Mouse (Mus musculus) forebrain, embryonic 11.5 days (tissue): ENCODE results near the gene Ppm1e. TPM values are rescaled to one million over a fixed set of nuclear protein-coding genes. Genes with fewer than 3 reads are reported as not detected.

Experiments used
- ATAC-seq: fragments of 200-750 bp; cut with Nextera tagmentation; replicated peaks from 2 replicates; pipeline ENCODE4 v1.8.0; 2017; ENCODE audit warnings: moderate TSS enrichment; ENCODE audit not compliant: low FRiP score
- DNase-seq: peaks from one replicate; pipeline ENCODE4 v3.0.0-alpha.2; 2017; ENCODE audit warnings: low spot score
- H3K27ac ChIP-seq: fragments of 300-500 bp; sonication (generic); 2 replicates; pipeline ENCODE4 v1.5.1; 2014; ENCODE audit warnings: low read depth, low read length
- H3K27me3 ChIP-seq: fragments of 300-500 bp; sonication (generic); 2 replicates; pipeline ENCODE4 v1.6.1; 2014; ENCODE audit warnings: mild to moderate bottlenecking, low read length, mixed read lengths; ENCODE audit not compliant: control insufficient read depth, insufficient read depth
- H3K36me3 ChIP-seq: fragments of 300-500 bp; sonication (generic); 2 replicates; pipeline ENCODE4 v1.6.1; 2014; ENCODE audit warnings: mild to moderate bottlenecking, low read length, moderate library complexity, mixed read lengths; ENCODE audit not compliant: control insufficient read depth, insufficient read depth
- H3K4me1 ChIP-seq: fragments of 300-500 bp; sonication (generic); replicated peaks from 2 replicates; pipeline ENCODE4 v1.6.1; 2014; ENCODE audit warnings: low read length, mixed read lengths; ENCODE audit not compliant: control insufficient read depth, insufficient read depth
- H3K4me2 ChIP-seq: fragments of 300-500 bp; sonication (generic); 2 replicates; pipeline ENCODE4 v1.6.1; 2014; ENCODE audit warnings: low read depth, mild to moderate bottlenecking, low read length, moderate library complexity, mixed read lengths; ENCODE audit not compliant: severe bottlenecking
- H3K4me3 ChIP-seq: fragments of 300-500 bp; sonication (generic); 2 replicates; pipeline ENCODE4 v1.5.1; 2014; ENCODE audit warnings: low read depth, low read length
- H3K9ac ChIP-seq: fragments of 300-500 bp; sonication (generic); 2 replicates; pipeline ENCODE4 v1.6.1; 2014; ENCODE audit warnings: low read length
- H3K9me3 ChIP-seq: fragments of 300-500 bp; sonication (generic); 2 replicates; pipeline ENCODE4 v1.6.1; 2016; ENCODE audit warnings: low read length, mixed read lengths; ENCODE audit not compliant: control insufficient read depth
- WGBS: fragments of 180-500 bp; shearing (Covaris S2); extraction: QIAGEN DNeasy Blood & Tissue Kit; methylation state at CpG from one replicate; pipeline ENCODE4 v1.1.7; 2014; 5-methylcytosine and 5-hydroxymethylcytosine counted together
- polyA plus RNA-seq: library from polyadenylated mRNA; unstranded; fragments of >200 nt; fragmentation: Nextera tagmentation; extraction: Ambion mirVana; gene quantifications from 2 replicates; pipeline ENCODE4 v1.2.1, GENCODE M21; 2014

Gene Ppm1e
- polyA plus RNA-seq, 1 experiment from 2014 or later: 13.4 TPM

DNA sequence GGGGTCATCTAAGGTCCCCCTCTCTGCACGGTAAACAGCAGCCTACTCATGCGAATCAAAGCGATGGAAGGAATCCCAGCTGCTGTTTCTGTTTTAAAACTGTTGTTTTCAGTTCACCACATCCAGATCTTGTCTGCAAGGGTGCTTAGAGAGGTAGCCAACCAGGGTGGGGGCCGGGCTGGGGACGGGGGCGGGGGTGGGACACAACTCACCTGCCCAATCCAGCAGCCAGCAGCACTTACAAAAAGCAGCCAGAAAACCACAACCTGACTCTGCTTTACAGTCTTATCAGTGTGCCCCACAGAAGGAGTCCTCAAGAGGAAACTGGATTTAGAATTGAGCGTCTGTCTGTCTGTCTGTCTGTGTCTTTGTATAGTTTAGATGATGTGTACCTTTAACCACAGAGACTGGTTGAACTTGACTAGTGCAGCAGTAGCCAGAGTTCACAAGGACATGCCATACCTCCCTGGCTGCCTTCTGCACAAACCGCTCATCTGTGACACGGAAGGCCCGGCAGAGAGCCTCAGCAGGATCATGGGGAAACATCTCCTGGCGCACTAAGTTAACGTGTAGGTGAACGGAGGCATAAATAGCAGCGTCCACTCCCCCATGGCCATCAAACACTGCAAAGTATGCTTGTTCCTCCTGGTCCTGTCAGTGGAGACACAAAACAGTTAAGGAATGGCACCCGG is 118.5 kb downstream of the Ppm1e start:
- Histone ChIP-seq H3K27ac (no peak overlapping the region), H3K36me3 (no peaks in the 10 kb centered on the region; the same call in 1 of the 2 replicates), H3K9ac (no peak overlapping the region), H3K4me2 (no peak overlapping the region), H3K4me1 (no peaks in the 10 kb centered on the region), H3K27me3 (no peaks in the 10 kb centered on the region), H3K4me3 (no peak overlapping the region), H3K9me3 (no peaks in the 10 kb centered on the region)
- DNase-seq: no peak
- no peak for ATAC-seq
- WGBS: 91% methylated on average over 15 of the region's 15 CpGs

DNA sequence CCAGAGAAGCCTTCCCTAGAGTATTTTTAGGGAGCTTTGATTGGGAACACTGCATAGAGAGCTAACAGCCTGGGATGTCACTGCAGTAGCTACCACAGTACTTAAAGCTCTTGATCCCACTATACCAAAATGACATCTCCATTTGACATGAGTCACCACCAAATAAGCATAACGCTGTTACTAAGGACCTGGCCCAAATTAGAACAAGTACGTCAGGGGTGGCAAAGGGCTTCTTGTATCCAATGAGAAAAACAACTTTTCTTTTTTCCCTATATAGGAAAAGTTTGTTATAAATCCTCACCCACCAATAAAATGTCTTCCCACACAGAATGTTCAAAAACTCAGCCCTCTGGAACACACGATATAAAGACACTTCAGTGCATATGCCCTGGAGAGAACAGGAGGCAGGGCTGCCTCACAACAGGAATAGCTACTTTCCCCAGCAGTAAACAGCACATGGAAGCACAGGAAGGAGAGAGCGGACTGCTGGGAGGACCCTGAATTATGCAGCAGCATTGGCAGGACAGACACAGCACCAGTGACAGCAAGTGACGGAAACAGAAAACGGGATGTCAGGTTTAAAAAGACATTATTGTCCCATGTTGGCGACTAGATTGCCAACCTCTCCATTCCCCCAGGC is 119.8 kb downstream of the Ppm1e start:
- no peak overlapping the region for H3K9ac ChIP-seq
- H3K4me3 ChIP-seq: no peak overlapping the region
- ATAC-seq (no peak), DNase-seq (no peak)
- H3K9me3 ChIP-seq: no peaks in the 10 kb centered on the region
- H3K27ac ChIP-seq: no peak overlapping the region
- H3K27me3 ChIP-seq: no peaks in the 10 kb centered on the region
- no peak overlapping the region for H3K4me2 ChIP-seq
- H3K4me1 ChIP-seq: no peaks in the 10 kb centered on the region
- no peaks in the 10 kb centered on the region; the same call in 1 of the 2 replicates for H3K36me3 ChIP-seq
- WGBS: 89% methylated on average over 7 of the region's 7 CpGs

DNA sequence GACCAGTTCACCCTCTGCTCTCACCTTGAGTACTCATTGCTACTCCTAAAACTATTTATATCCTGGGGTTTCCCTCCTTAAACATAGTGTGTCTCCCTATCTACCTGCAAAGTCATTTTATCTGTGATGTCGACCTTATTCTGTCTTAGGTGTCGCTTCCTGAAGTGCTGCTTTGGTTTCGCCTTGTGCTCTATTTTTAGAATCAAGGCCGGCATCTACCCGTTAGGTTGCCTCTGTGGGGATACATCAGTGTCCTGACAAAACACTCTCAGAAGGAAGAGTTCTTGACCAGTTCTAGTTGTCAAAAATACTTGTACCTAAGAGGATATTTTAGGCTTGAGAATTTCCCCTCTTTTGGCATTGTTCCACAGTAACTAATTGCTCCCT is 123.3 kb downstream of the Ppm1e start:
- Histone ChIP-seq H3K27ac (no peak overlapping the region), H3K4me2 (no peak overlapping the region), H3K9ac (no peak overlapping the region), H3K27me3 (no peaks in the 10 kb centered on the region), H3K36me3 (no peaks in the 10 kb centered on the region; the same call in 1 of the 2 replicates), H3K9me3 (no peaks in the 10 kb centered on the region), H3K4me1 (no peaks in the 10 kb centered on the region), H3K4me3 (no peak overlapping the region)
- WGBS: 90% methylated on average over 5 of the region's 5 CpGs
- ATAC-seq: no peak
- DNase-seq: no peak

DNA sequence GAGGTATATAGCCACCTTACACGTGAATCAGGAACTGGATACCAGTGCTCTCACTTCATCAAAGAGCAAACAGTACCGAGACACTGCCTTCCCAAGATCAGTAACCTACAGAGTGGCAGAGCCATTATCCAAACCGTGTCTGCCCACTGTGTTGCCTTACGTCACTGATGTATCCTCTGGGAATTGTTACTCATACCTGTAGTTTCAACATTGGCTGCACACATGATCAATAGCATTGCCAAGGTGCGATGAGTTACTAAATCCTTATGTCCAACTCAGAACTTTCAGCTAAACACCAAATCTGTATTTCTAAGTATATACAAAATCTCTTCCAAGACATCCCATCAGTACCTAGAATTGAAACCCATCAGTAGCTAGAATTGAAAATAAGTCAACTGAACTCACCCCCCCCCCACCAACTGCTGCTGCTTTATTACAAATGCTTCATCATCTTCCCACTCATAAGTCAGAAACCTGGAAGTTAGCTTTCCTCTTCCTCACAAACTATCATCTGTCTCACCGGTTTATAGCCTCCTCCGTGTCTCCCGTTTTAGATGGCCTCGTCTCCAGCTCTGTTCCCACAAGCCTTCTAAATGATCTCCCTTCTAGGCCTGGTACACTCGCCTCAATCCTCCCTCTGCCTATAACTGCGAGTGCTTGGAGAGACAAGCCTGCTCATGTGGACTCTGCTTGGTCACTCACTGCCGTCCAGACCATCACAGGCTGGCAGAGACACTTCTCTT is 123.9 kb downstream of the Ppm1e start:
- no peaks in the 10 kb centered on the region for H3K9me3 ChIP-seq
- no peaks in the 10 kb centered on the region; the same call in 1 of the 2 replicates for H3K36me3 ChIP-seq

DNA sequence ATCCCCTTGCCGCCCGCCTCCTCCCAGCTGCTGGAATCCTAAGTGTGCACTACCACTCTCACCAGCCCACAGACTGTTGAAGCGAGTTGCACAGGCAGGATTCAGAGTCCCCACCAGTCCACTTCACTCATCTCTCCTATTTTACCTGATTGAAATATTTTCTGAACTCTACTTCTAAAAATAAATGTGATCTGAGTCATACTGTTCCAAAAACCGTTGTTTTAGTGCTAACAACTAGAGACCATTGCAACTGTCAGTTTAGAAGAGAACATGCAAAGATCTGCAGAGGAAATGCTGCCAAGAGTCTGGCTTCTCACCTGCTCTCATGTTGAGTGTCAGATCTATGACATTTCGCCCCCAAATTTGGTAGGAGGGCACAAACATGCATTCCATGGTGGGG is 125.4 kb downstream of the Ppm1e start:
- H3K9ac ChIP-seq: no peak overlapping the region
- H3K4me2 ChIP-seq: no peak overlapping the region
- DNase-seq (no peak), ATAC-seq (no peak)
- WGBS: 88% methylated on average over 5 of the region's 5 CpGs
- H3K4me3 ChIP-seq: no peak overlapping the region
- no peaks in the 10 kb centered on the region for H3K9me3 ChIP-seq
- H3K36me3 ChIP-seq: no peaks in the 10 kb centered on the region; the same call in 1 of the 2 replicates
- no peaks in the 10 kb centered on the region for H3K4me1 ChIP-seq
- H3K27me3 ChIP-seq: no peaks in the 10 kb centered on the region
- H3K27ac ChIP-seq: no peak overlapping the region

More for the DNA sequence above, 123.9 kb downstream of the Ppm1e start:
- no peak overlapping the region for H3K4me2 ChIP-seq
- no peak overlapping the region for H3K4me3 ChIP-seq
- WGBS: 94% methylated on average over 12 of the region's 12 CpGs
- H3K27ac ChIP-seq: no peak overlapping the region
- DNase-seq: no peak
- ATAC-seq: no peak
- no peaks in the 10 kb centered on the region for H3K27me3 ChIP-seq
- no peaks in the 10 kb centered on the region for H3K4me1 ChIP-seq
- no peak overlapping the region for H3K9ac ChIP-seq

DNA sequence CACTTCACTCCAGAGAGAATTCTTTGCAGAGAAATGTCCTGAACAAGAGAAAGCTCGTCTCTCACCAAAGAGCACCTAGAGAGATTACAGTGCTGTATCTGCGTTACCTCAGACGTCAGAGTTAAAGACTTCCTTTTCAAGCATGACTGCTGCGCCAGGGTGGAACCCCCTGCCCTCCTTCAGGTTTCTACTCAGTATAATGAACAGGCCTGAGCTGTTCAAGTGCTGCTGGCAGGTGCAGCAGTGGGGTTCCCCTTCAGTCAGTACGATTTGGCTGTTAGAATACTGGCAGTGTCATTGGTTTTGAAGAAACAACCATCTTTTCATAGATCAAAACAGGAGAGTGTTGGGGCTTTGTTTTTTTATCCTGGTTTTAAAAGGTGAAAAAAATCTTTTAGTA is 131.8 kb downstream of the Ppm1e start:
- DNase-seq: no peak

DNA sequence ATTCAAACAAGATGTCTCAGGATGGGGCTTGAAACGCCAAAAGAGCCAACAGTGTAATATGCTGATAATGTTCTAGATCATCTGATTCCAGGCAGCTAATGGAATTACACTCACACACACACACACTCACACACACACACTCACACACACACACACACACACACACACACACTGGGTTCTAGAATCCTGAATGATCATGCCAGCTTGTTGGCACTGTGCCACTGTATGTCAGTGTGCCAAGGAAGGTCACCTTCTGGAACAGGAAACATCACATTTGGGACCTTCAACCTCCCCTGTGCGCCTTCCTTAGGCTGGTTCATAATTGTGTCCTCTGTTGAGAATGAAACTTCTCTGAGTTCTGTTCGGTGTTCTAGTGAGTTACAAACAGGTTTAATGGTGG is 136.1 kb downstream of the Ppm1e start:
- H3K36me3 ChIP-seq: no peaks in the 10 kb centered on the region
- 92% methylated on average over 3 of the region's 3 CpGs for WGBS
- ATAC-seq: no peak

More for the DNA sequence above, 131.8 kb downstream of the Ppm1e start:
- no peaks in the 10 kb centered on the region for H3K27me3 ChIP-seq
- H3K9ac ChIP-seq: no peak overlapping the region
- H3K36me3 ChIP-seq: no peaks in the 10 kb centered on the region; the same call in 1 of the 2 replicates
- ATAC-seq: no peak
- no peak overlapping the region for H3K27ac ChIP-seq
- H3K4me1 ChIP-seq: no peaks in the 10 kb centered on the region
- no peaks in the 10 kb centered on the region for H3K9me3 ChIP-seq
- H3K4me3 ChIP-seq: no peak overlapping the region
- WGBS: 89% methylated on average over 5 of the region's 5 CpGs
- no peak overlapping the region for H3K4me2 ChIP-seq

DNA sequence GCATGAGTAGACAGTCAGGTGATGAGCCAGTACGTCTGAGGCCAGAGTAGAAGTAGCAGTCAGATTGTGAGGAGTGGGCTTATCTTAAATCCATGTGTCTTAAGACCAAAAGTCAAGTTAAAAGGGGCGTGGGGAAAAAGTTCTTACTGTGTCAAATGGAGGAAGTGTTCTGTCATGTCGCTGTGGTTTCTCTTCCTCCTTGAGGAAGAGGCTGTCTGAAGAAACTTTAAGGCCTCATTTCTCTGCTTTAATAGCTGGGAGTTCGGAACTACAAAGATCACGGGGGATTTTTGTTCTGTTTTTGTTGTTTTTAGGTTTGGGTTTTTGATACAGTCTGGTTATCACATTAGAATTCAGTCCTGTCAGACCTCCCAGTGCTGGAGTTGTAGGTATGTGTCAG is 146.5 kb downstream of the Ppm1e start:
- H3K4me1 ChIP-seq: no peaks in the 10 kb centered on the region
- no peak overlapping the region for H3K4me3 ChIP-seq
- H3K27me3 ChIP-seq: no peaks in the 10 kb centered on the region
- peaks cover 3% of the 10 kb centered on the region; the same call in 1 of the 2 replicates for H3K36me3 ChIP-seq
- WGBS: 83% methylated on average over 5 of the region's 5 CpGs
- DNase-seq: no peak
- no peak overlapping the region for H3K9ac ChIP-seq
- no peak overlapping the region for H3K4me2 ChIP-seq
- H3K9me3 ChIP-seq: no peaks in the 10 kb centered on the region
- H3K27ac ChIP-seq: no peak overlapping the region
- ATAC-seq: no peak

More for the DNA sequence above, 136.1 kb downstream of the Ppm1e start:
- Histone ChIP-seq H3K4me1 (no peaks in the 10 kb centered on the region), H3K27me3 (no peaks in the 10 kb centered on the region), H3K4me3 (no peak overlapping the region), H3K4me2 (no peak overlapping the region), H3K9ac (no peak overlapping the region), H3K9me3 (no peaks in the 10 kb centered on the region), H3K27ac (no peak overlapping the region)
- no peak for DNase-seq
